Mouse (Mus musculus) limb, embryonic 15.5 days (tissue): ENCODE measurements around the gene Klhl10. TPM values are rescaled to one million over a fixed set of nuclear protein-coding genes. Genes with fewer than 3 reads are reported as not detected.

Experiments
- ATAC-seq: fragments of 200-750 bp; cut with Nextera tagmentation; 2 replicates; pipeline ENCODE4 v1.8.0; 2017; ENCODE audit warnings: low read depth, moderate TSS enrichment; ENCODE audit not compliant: insufficient number of reproducible peaks, low FRiP score, low TSS enrichment
- H3K27ac ChIP-seq: fragments of 300-500 bp; sonication (generic); 2 replicates; pipeline ENCODE4 v1.5.1; 2015; ENCODE audit warnings: moderate library complexity, mild to moderate bottlenecking, inconsistent platforms
- H3K27me3 ChIP-seq: fragments of 300-500 bp; sonication (generic); 2 replicates; pipeline ENCODE4 v1.6.1; 2015; ENCODE audit warnings: inconsistent platforms
- H3K36me3 ChIP-seq: fragments of 300-500 bp; sonication (generic); 2 replicates; pipeline ENCODE4 v1.6.1; 2015; ENCODE audit warnings: inconsistent platforms
- H3K4me1 ChIP-seq: fragments of 300-500 bp; sonication (generic); 2 replicates; pipeline ENCODE4 v1.6.1; 2015; ENCODE audit warnings: inconsistent platforms
- H3K4me2 ChIP-seq: fragments of 300-500 bp; sonication (generic); 2 replicates; pipeline ENCODE4 v1.6.1; 2015; ENCODE audit warnings: mild to moderate bottlenecking, inconsistent platforms
- H3K4me3 ChIP-seq: fragments of 300-500 bp; sonication (generic); 2 replicates; pipeline ENCODE4 v1.5.1; 2015; ENCODE audit warnings: mild to moderate bottlenecking, inconsistent platforms
- H3K9ac ChIP-seq: fragments of 300-500 bp; sonication (generic); 2 replicates; pipeline ENCODE4 v1.6.1; 2015; ENCODE audit warnings: inconsistent platforms
- H3K9me3 ChIP-seq: fragments of 300-500 bp; sonication (generic); 2 replicates; pipeline ENCODE4 v1.6.1; 2016; ENCODE audit warnings: inconsistent platforms
- WGBS: fragments of 180-500 bp; shearing (Covaris S2); methylation state at CpG from one replicate; pipeline ENCODE4 v1.1.7; 2015; 5-methylcytosine and 5-hydroxymethylcytosine counted together
- polyA plus RNA-seq: library from polyadenylated mRNA; unstranded; fragments of >200 nt; fragmentation: Nextera tagmentation; extraction: Ambion mirVana; gene quantifications from 2 replicates; pipeline ENCODE4 v1.2.1, GENCODE M21; 2015

Gene Klhl10
- polyA plus RNA-seq, 1 experiment from 2014 or later: 0.64 TPM

GRCm38 (mm10) chr11:100435678-100436246 lies 6.0 kb upstream of the Klhl10 start:
- peaks cover 60% of the 10 kb centered on the region for H3K36me3 ChIP-seq
- no peak overlapping the region for H3K4me3 ChIP-seq
- no peaks in the 10 kb centered on the region for H3K9me3 ChIP-seq
- H3K27me3 ChIP-seq: no peaks in the 10 kb centered on the region
- no peak for ATAC-seq
- H3K9ac ChIP-seq: no peak overlapping the region
- H3K27ac ChIP-seq: no peak overlapping the region
- 89% methylated on average over 9 of the region's 9 CpGs for WGBS
- peaks cover 9% of the 10 kb centered on the region for H3K4me1 ChIP-seq
- H3K4me2 ChIP-seq: no peak overlapping the region

- no peaks in the 10 kb centered on the region for H3K27me3 ChIP-seq
- no peak overlapping the region for H3K4me2 ChIP-seq
- peaks cover 13% of the 10 kb centered on the region for H3K4me1 ChIP-seq
- H3K9ac ChIP-seq: no peak overlapping the region
- H3K4me3 ChIP-seq: no peak overlapping the region
- 79% methylated on average over 1 of the region's 1 CpGs for WGBS
- no peaks in the 10 kb centered on the region for H3K9me3 ChIP-seq
- no peak overlapping the region for H3K27ac ChIP-seq
- H3K36me3 ChIP-seq: peaks cover 51% of the 10 kb centered on the region
- no peak for ATAC-seq
Measured at GRCm38 (mm10) chr11:100437901-100438300, 3.8 kb upstream of the Klhl10 start.

GRCm38 (mm10) chr11:100440691-100441522 lies 810 bp upstream of the Klhl10 start:
- peaks cover 27% of the 10 kb centered on the region for H3K36me3 ChIP-seq
- H3K9ac ChIP-seq: peak overlapping the region; percentile 96
- under 1% methylated on average over 51 of the region's 52 CpGs for WGBS
- ATAC-seq: peak; percentile 94
- H3K4me1 ChIP-seq: peaks cover 13% of the 10 kb centered on the region
- H3K27me3 ChIP-seq: no peaks in the 10 kb centered on the region
- H3K27ac ChIP-seq: peak overlapping the region; percentile 76
- peak overlapping the region; percentile 68 for H3K4me2 ChIP-seq
- H3K9me3 ChIP-seq: no peaks in the 10 kb centered on the region
- peak overlapping the region; percentile 83 for H3K4me3 ChIP-seq

GRCm38 (mm10) chr11:100442625-100443024 lies 908 bp downstream of the Klhl10 start:
- 86% methylated on average over 6 of the region's 6 CpGs for WGBS
- ATAC-seq: no peak
- no peaks in the 10 kb centered on the region for H3K27me3 ChIP-seq

GRCm38 (mm10) chr11:100457247-100457646 lies 15.5 kb downstream of the Klhl10 start:
- WGBS: 67% methylated on average over 4 of the region's 4 CpGs
- H3K27me3 ChIP-seq: no peaks in the 10 kb centered on the region
- ATAC-seq: no peak
- H3K4me3 ChIP-seq: no peak overlapping the region
- H3K9ac ChIP-seq: no peak overlapping the region
- H3K27ac ChIP-seq: no peak overlapping the region
- no peaks in the 10 kb centered on the region for H3K4me1 ChIP-seq
- no peaks in the 10 kb centered on the region for H3K9me3 ChIP-seq
- peaks cover 38% of the 10 kb centered on the region for H3K36me3 ChIP-seq
- no peak overlapping the region for H3K4me2 ChIP-seq

More at GRCm38 (mm10) chr11:100442625-100443024, 908 bp downstream of the Klhl10 start:
- Histone ChIP-seq H3K27ac (no peak overlapping the region), H3K9me3 (no peaks in the 10 kb centered on the region), H3K4me3 (no peak overlapping the region), H3K36me3 (peaks cover 11% of the 10 kb centered on the region), H3K4me2 (no peak overlapping the region), H3K9ac (no peak overlapping the region), H3K4me1 (peaks cover 13% of the 10 kb centered on the region)

- Histone ChIP-seq H3K9me3 (no peaks in the 10 kb centered on the region), H3K4me3 (no peak overlapping the region), H3K36me3 (peaks cover 43% of the 10 kb centered on the region), H3K4me1 (no peaks in the 10 kb centered on the region), H3K27me3 (no peaks in the 10 kb centered on the region), H3K27ac (no peak overlapping the region), H3K9ac (no peak overlapping the region), H3K4me2 (no peak overlapping the region)
- 88% methylated on average over 5 of the region's 5 CpGs for WGBS
- ATAC-seq: no peak
Measured at GRCm38 (mm10) chr11:100457711-100458110, 16.0 kb downstream of the Klhl10 start.

- WGBS: 89% methylated on average over 10 of the region's 10 CpGs
- no peak overlapping the region for H3K4me2 ChIP-seq
- H3K27me3 ChIP-seq: no peaks in the 10 kb centered on the region
- no peak for ATAC-seq
- H3K9ac ChIP-seq: no peak overlapping the region
- no peak overlapping the region for H3K4me3 ChIP-seq
- H3K4me1 ChIP-seq: no peaks in the 10 kb centered on the region
- H3K27ac ChIP-seq: no peak overlapping the region
- peaks cover 35% of the 10 kb centered on the region for H3K36me3 ChIP-seq
- no peaks in the 10 kb centered on the region for H3K9me3 ChIP-seq
Measured at GRCm38 (mm10) chr11:100462699-100463098, 21.0 kb downstream of the Klhl10 start.

- H3K9ac ChIP-seq: no peak overlapping the region
- H3K4me2 ChIP-seq: no peak overlapping the region
- no peak overlapping the region for H3K27ac ChIP-seq
- peaks cover 24% of the 10 kb centered on the region for H3K36me3 ChIP-seq
- no peak overlapping the region for H3K4me3 ChIP-seq
- no peaks in the 10 kb centered on the region for H3K9me3 ChIP-seq
- ATAC-seq: no peak
- H3K4me1 ChIP-seq: peaks cover 6% of the 10 kb centered on the region
- 89% methylated on average over 1 of the region's 1 CpGs for WGBS
- H3K27me3 ChIP-seq: no peaks in the 10 kb centered on the region
Measured at GRCm38 (mm10) chr11:100465229-100465792, 23.6 kb downstream of the Klhl10 start.

- Histone ChIP-seq H3K9ac (no peak overlapping the region), H3K4me2 (no peak overlapping the region), H3K27me3 (no peaks in the 10 kb centered on the region), H3K36me3 (peaks cover 24% of the 10 kb centered on the region), H3K4me1 (peaks cover 12% of the 10 kb centered on the region), H3K9me3 (no peaks in the 10 kb centered on the region), H3K4me3 (no peak overlapping the region), H3K27ac (no peak overlapping the region)
- no peak for ATAC-seq
- WGBS: 77% methylated on average over 1 of the region's 1 CpGs
Measured at GRCm38 (mm10) chr11:100465833-100466232, 24.1 kb downstream of the Klhl10 start.

GRCm38 (mm10) chr11:100471352-100472196 lies 29.9 kb downstream of the Klhl10 start:
- WGBS: 4% methylated on average over 30 of the region's 30 CpGs
- H3K4me1 ChIP-seq: peaks cover 18% of the 10 kb centered on the region
- H3K36me3 ChIP-seq: peaks cover 9% of the 10 kb centered on the region; the same call in 1 of the 2 replicates
- H3K9ac ChIP-seq: peak overlapping the region; percentile 93
- H3K27ac ChIP-seq: peak overlapping the region; percentile 87
- H3K4me3 ChIP-seq: peak overlapping the region; percentile 93
- peak overlapping the region; percentile 76 for H3K4me2 ChIP-seq
- H3K27me3 ChIP-seq: no peaks in the 10 kb centered on the region
- no peak for ATAC-seq
- H3K9me3 ChIP-seq: no peaks in the 10 kb centered on the region

GRCm38 (mm10) chr11:100472197-100472934 lies 30.6 kb downstream of the Klhl10 start, which contains the start of gene Klhl11:
TSS of gene Klhl11 (minus strand) at chr11:100472741.
- peaks cover 16% of the 10 kb centered on the region for H3K36me3 ChIP-seq
- under 1% methylated on average over 83 of the region's 83 CpGs for WGBS
- ATAC-seq: peak; percentile 91
- peak within 1 kb of the TSS; percentile 76 for H3K4me2 ChIP-seq
- no peaks in the 10 kb centered on the region for H3K9me3 ChIP-seq
- H3K4me1 ChIP-seq: peaks cover 18% of the 10 kb centered on the region
- H3K27me3 ChIP-seq: no peaks in the 10 kb centered on the region
- peak within 1 kb of the TSS; percentile 93 for H3K9ac ChIP-seq
- H3K27ac ChIP-seq: peak within 1 kb of the TSS; percentile 87
- peak within 1 kb of the TSS; percentile 93 for H3K4me3 ChIP-seq
